Mouse (Mus musculus) cerebral cortex, adult 2 months (tissue): ENCODE results near the gene Fgfr2.

Source experiments
- WGBS: fragments of 180-500 bp; shearing (Covaris S2); methylation state at CpG from one replicate; pipeline ENCODE4 v1.1.7; 2018; 5-methylcytosine and 5-hydroxymethylcytosine counted together

Gene Fgfr2

DNA sequence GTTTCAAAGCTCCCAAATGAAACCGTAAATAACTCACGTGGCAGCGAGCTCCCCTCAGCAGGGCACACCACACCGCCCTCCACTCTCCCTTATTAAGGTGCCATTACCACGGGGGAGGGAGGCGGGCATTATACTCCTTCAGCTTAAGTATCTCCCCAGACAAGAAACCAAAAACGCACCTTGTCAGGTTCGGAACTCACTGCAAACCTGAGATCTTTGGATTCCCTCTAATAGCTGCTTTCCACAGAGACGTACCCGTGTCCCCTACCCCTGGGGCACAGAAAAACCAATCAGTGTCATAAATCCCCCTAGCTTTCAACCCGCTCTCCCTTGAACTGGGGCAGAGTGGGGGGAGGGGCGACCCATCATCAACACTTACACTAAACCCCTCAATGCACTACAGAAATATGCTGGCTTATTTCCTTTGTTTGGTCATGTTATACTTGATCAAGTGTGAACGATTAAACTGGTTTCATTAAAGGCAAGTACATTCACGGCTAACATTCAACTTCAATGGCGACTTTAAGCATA, 2.9 kb downstream of the Fgfr2 start:
- WGBS = 52% methylated on average over 15 of the region's 15 CpGs

DNA sequence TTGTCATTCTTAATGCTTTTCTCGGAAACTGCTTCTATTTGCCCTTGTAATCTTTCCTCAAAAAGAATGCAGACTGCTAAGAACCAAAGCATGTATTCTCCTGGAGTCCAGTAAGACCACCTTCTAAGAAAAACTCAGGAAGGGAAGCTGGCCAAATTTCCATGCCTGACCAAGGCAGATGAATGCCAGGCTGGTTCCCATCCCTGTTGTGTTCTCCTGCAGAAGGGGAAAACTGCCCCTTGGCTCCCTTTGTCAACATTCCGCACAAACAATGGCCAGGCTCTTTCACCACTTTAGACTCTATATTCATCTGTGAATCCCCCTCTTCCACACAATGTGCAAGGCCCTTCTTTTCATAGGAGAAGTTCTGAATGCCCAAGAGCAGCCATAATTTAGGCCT, 5.3 kb downstream of the Fgfr2 start:
- 76% methylated on average over 2 of the region's 2 CpGs for WGBS

DNA sequence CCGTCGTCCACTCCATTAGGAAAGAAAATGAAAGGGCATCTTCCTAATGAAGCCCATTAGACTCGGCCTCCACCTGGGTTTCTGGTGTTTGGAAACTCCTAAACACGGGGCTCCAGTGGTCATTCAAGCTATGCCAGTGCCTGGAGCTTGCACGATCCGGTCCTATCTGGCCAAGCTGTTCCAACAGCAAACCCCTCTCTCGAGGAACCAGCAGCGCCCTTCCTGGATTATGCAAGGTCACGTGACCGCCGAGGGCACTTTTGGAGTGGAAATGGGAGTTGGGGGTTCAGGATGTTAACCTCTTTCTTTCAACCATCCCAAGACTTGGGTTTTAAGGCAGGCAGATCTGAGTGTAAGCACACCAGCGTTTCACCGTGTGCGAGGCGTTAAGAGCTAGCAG, 7.3 kb downstream of the Fgfr2 start:
- WGBS = 45% methylated on average over 15 of the region's 15 CpGs

DNA sequence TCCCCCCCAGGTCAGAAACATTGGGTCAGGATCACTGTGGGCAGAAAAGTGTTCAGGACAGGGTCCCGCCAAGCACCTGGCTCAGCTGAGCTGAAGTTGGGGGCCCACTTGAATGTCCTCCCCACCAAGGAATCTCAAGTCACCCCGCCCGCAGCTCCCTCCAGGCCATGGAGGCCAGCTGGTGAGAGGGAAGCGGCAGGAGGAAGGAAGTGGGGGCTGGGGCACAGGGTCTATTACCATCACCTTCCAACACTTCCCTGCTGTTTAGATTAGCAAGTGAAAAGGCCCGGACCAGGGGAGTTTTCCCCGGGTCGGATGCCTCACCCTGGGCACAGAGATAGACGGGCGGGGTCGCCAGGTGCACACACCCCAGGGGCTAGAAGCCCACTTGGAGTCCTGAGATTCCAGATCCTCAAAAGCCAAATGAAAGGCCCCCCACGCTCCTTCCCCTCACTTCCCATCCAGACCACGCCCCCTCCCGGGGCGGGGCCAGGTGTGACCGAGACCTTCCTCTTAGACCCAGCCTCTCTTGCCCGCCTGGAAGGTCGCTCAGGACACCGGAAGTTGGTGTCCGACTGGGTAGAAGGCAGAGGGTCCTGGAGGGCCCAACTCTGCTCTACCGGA, 8.2 kb downstream of the Fgfr2 start:
- 39% methylated on average over 20 of the region's 20 CpGs for WGBS

DNA sequence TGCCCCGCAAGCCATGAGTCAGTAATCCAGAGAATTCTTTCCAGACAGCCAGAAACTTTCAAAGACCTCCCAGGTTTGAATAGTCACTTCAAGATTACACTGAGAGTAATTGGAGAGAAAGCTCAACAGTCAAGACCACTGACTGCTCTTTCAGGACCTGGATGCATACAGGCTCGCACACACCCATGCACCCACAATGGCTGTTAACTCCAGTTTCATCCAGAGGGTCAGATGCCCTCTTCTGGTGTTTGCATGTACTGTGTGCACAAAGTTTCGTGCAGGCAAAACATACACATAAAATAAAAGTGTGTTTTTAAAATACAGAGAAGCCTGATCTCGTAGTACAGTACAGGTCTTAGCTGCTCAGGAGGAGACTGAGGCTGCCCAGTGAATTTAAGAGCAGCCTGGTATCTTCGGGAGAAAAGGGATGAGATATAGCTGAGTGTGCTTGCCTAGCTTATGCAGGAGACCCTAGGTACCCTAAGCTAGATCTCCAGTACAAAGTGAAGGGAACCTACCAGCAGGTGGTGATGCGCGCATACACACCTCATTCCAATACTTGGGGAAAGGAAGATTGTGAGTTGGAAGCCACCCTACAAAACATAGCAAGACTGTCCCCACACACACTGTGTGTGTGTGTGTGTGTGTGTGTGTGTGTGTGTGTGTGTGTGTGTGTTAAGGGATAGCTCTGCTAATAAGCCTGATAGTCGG, 9.8 kb downstream of the Fgfr2 start:
- WGBS = 87% methylated on average over 8 of the region's 8 CpGs

DNA sequence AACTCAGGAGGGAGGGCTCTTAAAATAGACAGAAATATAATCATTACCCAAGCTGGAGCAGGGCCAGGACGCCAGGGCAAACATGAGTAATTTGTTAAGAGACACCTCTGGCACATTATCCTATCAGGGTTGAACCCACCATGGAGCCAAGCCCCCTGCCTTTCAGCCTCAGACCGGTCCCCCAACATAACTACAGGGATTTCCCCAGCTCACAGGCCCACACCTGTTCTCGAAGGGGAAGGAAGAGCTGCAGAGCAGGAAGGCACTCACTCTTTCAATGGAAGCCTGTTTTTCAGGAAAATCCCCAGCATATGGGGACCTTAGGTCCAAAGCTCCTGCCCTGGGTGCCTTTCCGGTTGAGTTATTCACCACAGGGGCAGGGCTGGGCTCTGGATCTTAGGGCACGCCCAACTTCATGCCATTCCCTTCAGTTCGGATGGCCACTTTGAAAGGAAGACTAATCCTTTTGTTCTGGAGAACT, 10.8 kb downstream of the Fgfr2 start:
- WGBS = 62% methylated on average over 6 of the region's 6 CpGs

DNA sequence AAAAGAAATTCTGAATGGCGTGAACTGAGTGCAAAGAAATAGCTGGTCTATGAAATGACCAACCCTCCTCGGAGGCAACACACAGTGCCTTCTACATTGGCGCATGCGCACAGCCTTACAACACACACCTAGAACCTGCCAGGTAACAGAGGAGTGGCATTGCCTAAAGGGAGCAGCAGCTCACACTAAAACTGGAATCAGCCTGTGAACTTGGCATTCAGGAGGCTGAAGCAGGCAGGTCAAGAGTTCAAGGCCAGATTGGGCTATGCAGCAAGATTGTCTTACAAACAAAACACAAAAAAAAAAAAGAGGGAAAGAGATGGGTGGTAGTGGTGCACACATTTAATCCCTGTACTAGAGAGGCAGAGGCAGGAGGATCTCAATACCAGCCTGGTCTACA, 13.7 kb downstream of the Fgfr2 start:
- 100% methylated on average over 4 of the region's 4 CpGs for WGBS

DNA sequence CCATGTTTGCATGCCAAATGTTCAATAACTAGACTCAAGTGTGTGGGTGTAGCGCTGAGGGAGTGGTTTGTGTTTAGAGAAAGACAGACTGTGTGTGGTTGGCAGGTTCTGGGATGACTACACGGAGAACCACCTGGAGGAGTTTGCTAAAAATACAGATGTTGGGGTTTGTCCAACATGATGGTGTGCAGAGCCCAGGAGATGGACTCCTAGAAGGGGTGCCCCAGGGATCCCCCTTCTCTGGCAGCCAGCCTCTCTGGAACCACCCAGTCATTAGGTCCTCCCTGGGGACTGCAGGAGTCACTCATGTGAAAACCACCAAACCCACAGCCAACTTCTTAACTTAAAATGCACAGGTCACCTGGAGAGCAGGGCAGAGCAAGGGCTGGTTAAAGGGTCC, 14.5 kb downstream of the Fgfr2 start:
- 57% methylated on average over 2 of the region's 2 CpGs for WGBS

DNA sequence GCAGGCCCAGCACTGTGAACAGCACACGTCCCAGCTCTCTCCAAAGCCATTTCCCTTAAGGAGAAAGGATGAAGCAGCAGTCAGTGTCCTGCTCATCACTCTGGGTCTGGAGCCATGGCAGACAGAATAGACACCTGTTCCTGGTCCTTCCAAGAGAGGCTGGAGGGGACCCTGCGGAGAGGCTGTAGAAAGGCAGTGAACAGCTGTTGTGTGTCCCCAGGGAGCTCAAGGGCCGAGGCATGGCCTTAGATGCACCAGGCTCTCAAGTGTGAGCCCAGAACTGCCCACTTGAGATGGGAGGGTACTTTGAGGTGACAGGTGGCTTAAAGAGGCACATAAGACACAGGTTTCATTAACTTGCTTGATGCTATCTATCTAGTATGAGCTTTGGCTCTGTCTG, 20.6 kb downstream of the Fgfr2 start:
- WGBS = 81% methylated on average over 3 of the region's 3 CpGs

DNA sequence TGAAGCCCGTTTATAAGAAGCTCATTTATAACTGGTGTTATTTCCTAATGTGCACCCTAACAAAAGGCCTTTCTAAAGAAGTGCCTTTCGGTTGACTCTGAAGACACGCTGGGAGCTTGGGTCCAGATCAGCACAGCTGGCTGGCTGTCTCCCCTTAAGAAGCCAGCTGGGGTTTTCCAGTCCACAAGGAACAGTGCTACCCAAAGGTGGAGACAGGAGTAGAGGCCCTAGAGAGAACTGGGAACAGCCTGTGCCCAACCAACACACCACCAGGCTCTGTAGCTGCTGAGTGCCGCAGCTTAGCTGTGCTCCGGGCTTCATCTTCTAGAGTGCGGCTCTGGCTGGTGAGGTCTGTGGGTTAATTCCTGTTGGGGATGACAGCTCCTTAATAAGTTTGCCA, 22.1 kb downstream of the Fgfr2 start:
- WGBS = 78% methylated on average over 6 of the region's 6 CpGs

DNA sequence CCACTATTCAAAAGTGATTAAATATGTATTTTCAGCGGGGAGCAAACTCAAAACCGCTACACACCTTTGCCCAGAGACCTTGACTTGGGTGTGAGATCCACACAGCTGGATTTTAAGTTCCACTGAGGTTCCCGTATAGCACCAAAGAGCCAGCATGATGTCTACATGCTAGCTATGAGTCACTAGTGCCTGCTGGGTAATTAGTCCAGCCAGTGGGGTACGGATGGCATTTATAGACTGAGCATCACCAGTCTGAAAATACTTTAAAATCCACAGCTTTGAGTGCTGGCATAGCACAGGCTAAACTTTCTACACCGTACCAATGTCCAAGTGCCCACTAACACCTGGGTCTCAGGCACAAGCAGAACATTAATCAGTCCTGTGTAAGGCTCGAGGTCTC, 23.0 kb downstream of the Fgfr2 start:
- WGBS = 55% methylated on average over 6 of the region's 6 CpGs

DNA sequence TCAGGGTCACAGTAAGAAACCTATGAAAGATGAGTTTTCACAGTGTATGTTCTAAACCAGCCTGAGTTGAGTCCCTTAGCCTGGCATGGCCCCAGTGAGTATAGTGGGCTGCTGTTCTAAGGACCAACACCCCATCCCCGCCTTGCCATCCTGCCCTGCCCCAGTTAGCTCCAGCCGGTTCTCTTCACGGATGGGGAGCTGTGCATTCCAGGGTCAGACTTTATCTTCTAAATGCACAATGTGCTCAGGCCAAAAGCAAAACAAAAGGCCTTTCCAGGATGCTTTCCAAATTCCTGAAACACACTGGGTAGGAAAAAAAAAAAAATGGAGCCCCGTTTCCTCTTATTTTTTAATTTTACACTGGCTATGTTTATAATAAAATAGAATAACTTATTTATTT, 23.9 kb downstream of the Fgfr2 start:
- WGBS = 65% methylated on average over 4 of the region's 4 CpGs

DNA sequence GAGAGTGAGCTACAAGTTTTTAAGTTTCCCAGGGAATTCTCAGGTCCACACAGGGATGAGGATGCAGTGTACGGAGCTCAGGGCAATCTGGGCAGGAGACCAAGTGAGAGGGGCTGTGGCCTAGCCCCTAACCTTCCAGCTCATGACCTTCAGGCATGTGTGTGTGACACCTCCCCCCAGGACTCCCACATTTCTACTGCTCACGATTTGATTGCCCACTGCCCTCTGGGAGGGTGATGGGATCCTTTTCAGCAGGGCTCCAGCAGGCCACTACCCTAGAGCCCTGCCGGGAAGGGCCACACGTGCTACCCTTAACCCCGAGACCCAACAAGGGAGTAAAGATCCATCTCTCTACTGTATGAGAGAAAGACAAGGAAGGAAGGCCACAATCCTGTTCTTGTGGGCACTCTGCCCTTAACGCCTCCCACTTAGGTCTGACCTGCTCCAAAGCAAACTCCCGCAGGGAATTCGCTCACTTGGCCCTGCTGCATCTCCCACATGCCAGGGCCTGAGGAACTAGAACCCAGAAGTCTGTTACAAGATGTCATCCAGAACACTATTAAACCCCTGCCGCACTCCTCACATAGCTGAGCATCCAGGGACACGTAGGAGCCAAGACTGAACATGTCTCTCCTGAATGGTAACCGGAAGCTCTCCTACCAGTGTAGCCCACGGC, 24.9 kb downstream of the Fgfr2 start:
- WGBS = 74% methylated on average over 12 of the region's 12 CpGs

DNA sequence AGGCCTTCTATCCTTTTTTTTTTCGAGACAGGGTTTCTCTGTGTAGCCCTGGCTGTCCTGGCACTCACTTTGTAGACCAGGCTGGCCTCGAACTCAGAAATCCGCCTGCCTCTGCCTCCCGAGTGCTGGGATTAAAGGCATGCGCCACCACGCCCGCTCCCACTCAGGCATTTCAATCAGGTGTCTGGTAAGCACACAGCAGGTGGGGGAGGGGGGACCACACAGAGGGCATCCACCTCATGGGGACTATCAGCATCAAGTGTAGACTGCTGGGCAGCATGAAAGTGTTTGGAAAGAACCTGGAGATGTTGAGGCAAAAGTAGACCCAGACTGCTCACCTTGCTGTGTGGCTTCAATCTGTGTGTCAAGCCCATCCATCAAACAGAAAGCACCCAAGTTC, 27.5 kb downstream of the Fgfr2 start:
- 94% methylated on average over 7 of the region's 7 CpGs for WGBS

DNA sequence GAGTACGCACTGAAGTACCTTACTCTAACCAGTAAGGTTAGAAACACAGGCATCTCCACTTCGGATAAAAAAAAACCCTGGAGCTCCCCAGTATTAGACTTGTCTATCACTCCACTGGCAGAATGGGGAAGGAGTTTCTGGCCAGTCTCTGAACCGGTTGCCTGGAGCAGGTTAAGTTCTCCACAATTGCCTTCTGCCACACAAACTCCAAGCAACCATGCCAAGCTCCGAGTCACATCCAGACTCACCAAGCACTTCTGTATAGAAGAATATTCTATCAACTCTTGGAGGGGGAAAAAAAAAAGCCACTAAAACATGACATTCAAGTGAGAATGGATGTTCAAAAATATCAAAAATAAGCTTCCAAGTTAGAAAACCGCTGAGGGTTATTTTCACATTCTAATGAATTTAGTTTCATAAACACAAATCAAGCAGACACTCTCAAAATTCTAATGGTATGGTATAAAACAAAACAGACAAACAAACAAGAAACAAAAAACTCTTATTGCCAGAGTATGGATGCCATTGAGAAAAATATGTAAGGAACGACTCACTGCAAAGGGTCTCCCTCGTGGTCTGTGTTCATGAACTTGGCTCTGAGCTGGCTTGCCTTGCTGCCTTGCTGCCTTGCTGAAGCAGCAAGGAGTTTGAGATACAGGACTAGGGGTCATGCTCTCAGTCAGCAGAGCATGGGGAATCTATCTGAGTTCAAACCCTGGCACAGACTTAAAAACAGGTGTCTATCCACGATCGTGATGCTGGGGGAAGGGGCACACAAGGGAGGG, 28.2 kb downstream of the Fgfr2 start:
- 76% methylated on average over 9 of the region's 9 CpGs for WGBS

DNA sequence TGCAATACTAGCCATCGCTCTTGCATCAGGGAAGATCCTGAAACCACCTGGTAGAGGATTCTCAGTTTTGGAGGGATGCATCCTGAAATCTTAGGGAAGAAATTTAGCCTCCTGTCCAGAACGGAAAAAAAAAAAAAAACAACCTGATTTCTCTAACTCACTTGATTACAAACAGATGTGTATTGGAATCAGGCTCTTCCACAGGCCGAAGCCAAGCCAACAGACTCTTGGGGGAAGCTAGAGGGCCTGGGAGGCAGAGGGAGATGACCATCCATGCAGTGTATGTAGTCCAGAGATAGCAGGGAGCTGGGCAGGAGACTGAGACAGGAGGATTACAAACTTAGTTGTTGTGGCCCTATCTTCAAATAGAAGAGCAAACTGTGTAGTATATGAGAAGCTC, 29.0 kb downstream of the Fgfr2 start:
- WGBS = 84% methylated on average over 3 of the region's 3 CpGs

DNA sequence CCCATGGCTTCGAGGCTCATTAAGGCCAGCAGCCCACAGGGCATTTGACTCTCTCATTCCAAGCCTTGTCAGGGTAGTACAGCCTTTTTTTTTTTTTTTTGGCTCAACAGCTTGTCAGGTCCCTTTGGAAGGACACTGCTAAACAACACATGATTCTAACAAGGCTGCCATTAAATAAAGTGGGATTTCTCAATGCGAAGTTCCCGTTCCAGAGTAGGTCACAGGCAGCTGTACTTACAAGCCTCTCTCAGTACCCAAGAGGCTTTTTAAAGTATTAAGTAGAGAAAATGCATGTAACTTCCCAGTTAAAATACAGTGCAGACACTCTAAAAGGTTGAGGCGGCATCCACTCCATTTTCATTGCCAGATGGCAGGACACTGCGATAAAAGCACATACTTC, 29.4 kb downstream of the Fgfr2 start:
- WGBS = 85% methylated on average over 5 of the region's 5 CpGs

DNA sequence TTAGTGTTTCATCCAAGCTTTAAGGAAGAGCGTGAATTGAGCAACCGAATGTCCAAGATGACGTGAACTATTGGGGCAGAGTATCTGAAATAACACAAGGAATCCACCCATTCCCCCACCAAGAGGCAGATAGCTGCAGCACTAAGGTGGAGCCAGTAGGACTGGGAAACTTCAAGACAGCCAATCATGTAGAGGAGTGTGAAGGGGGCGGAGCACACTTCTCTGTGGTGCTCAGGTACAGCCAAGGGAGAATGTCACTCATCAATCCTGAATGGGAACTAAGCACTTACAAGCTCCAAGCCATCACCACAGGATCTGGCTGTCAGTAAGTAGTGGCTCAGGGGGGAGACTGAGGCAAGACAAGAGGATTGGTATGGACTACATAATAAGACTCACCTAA, 32.5 kb downstream of the Fgfr2 start:
- WGBS = 88% methylated on average over 4 of the region's 4 CpGs

DNA sequence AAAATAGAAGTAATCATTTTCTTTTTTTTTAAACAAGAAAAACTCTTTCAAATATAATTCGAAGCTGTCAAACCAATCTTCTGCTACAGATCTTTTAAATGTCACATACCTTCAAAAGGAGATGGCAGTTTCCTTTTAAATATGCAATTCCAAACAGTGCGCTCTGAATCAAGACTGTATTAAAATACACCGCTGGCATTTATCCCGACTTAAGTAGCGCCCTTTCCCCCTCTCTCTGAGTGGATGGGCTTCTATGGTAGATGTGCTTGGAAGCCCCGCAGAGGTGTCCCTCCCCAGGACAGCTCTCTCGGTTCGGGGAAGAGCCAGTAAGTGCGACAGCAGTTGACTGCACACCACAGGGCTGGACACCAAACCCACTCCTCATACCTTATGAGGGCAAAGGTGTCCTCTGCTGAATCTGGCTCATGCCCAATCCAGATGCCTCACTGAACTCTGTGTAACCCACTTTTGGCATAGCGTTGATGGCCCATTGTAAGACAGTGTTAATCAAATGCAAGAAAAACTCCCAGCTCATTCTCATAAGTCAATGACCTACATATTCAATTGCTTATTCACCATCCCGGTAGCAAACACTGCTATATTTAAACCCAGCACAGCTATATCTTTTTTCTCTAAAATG, 33.4 kb downstream of the Fgfr2 start:
- 47% methylated on average over 11 of the region's 11 CpGs for WGBS

DNA sequence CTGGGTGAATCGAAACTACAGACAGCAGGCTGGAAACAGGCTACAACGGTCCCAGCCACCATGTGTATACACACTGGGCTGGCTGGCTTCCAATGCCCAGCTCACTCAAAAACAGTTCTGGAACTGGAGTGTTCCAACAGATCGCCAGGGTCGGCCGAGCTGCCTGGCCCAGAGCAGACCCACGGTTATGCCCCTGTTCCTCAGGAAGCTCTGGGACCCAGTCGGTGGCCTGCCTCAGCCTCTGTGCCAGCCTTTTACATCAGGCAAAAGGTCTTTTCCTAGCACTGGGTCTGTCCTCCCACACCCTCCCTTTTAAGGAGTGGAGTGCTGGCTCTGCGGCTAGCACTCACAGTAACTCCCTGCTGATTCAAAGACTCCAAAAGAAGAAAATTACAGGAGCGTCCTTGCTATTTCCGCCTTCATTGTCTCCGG, 34.3 kb downstream of the Fgfr2 start:
- WGBS = 15% methylated on average over 11 of the region's 11 CpGs

DNA sequence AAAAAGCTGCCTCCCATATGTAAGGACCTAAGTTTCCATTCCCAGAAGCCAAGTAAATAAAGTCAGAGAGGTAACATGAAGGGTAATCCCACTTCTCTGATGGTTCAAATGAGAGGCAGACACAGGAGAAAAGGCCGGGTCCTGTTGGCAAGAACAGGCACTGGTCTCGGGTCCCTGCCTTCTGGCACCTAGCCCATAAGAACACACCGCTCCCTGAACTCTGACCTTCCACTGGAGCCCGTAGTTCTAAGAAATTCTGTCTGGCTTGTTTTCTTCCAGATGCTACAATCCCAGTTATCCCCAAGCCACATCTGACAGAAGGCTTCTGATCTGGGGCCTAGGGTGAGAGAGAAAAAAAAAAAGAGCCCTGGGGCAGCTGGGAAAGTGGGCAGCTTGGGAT, 34.7 kb downstream of the Fgfr2 start:
- whole genome bisulfite sequencing = 51% methylated on average over 4 of the region's 4 CpGs

DNA sequence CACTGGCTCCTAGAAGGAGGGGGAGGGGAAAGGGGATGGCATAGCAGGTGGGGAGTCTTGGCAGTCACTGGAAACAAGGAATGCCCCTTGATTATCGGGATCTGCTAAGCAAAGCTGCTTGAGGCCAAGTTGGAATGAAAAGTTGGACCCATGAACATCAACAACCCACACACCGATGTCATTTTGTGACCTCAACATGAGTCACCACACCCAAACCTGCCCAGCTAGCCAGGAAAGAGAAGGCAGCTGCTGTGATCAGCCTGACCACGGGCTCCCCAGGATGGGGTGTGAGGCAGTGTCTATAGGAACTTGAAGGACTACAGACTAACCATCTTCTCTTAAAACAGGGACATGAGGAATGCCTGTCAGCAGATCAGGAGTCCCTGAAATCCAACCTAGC, 37.7 kb downstream of the Fgfr2 start:
- WGBS = 87% methylated on average over 3 of the region's 3 CpGs
